Mouse (Mus musculus) bone marrow, adult 2 months (tissue): ENCODE data around the gene Nhej1. TPM values are rescaled to one million over a fixed set of nuclear protein-coding genes. Genes with fewer than 3 reads are reported as not detected.

Source experiments
- H3K27ac ChIP-seq: fragments of 200-500 bp; 2 replicates; pipeline ENCODE4 v1.5.1; 2012; ENCODE audit warnings: low read depth, mild to moderate bottlenecking, control low read depth, inconsistent platforms, low read length; ENCODE audit not compliant: control insufficient read depth, poor library complexity, insufficient read depth
- H3K4me1 ChIP-seq: fragments of 200-500 bp; 2 replicates; pipeline ENCODE4 v1.6.1; 2011; ENCODE audit warnings: low read length; ENCODE audit not compliant: control insufficient read depth, insufficient read depth
- H3K4me3 ChIP-seq: fragments of 200-500 bp; replicated peaks from 2 replicates; pipeline ENCODE3; 2011; ENCODE audit warnings: mild to moderate bottlenecking, low read depth, low read length, control low read depth; ENCODE audit not compliant: control insufficient read depth
- CTCF ChIP-seq: fragments of 200-500 bp; IDR thresholded peaks from 2 replicates; pipeline ENCODE4 v1.5.1; 2011; ENCODE audit warnings: low read length, control low read depth; ENCODE audit not compliant: control insufficient read depth, insufficient read depth
- POLR2A ChIP-seq: fragments of 200-500 bp; IDR thresholded peaks from 2 replicates; pipeline ENCODE4 v1.6.1; 2011; ENCODE audit warnings: low read depth, mild to moderate bottlenecking, control low read depth, low read length, borderline replicate concordance; ENCODE audit not compliant: control insufficient read depth
- WGBS: fragments of 180-500 bp; shearing (Covaris S2); methylation state at CpG from one replicate; pipeline ENCODE4 v1.1.7; 2018; 5-methylcytosine and 5-hydroxymethylcytosine counted together
- polyA plus RNA-seq: library from polyadenylated mRNA; stranded (reverse); fragments of >200 nt; gene quantifications from 2 replicates; pipeline ENCODE4 v1.2.4, GENCODE M21; 2011; ENCODE audit warnings: low replicate concordance; ENCODE audit not compliant: missing spikeins, insufficient read depth, insufficient read length

Nhej1 gene
- polyA plus RNA-seq, 1 experiment = 11.6 TPM

GRCm38 (mm10) chr1:74926721-74927120, 198.3 kb downstream of the Nhej1 start:
- no peaks in the 10 kb centered on the region for H3K4me1 ChIP-seq
- TF ChIP-seq POLR2A (no peak), CTCF (peak; percentile 65)
- H3K27ac ChIP-seq = no peak overlapping the region
- WGBS = 37% methylated on average over 6 of the region's 6 CpGs
- H3K4me3 ChIP-seq = no peak overlapping the region

- no peak overlapping the region for H3K27ac ChIP-seq
- no peak for TF ChIP-seq CTCF
- TF ChIP-seq POLR2A = no peak
- WGBS = 55% methylated on average over 4 of the region's 4 CpGs
Measured at GRCm38 (mm10) chr1:74924464-74924863, 200.5 kb downstream of the Nhej1 start.

More at GRCm38 (mm10) chr1:74924464-74924863, 200.5 kb downstream of the Nhej1 start:
- H3K4me1 ChIP-seq = no peaks in the 10 kb centered on the region
- H3K4me3 ChIP-seq = no peak overlapping the region

Other genes with a start within 250 kb of the Nhej1 start
- not detected in 2 replicates for gene Fev, start 239.8 kb downstream of the Nhej1 start, polyA plus RNA-seq
- not detected in 2 replicates for gene Cryba2, start 232.1 kb downstream of the Nhej1 start, polyA plus RNA-seq
- gene Cfap65, start 189.6 kb downstream of the Nhej1 start, polyA plus RNA-seq = not detected in 2 replicates
- gene Ihh, start 173.5 kb downstream of the Nhej1 start, polyA plus RNA-seq = 0.82 TPM in 1 of 2 replicates, not detected in the other
- gene Slc23a3, start 8.7 kb upstream of the Nhej1 start, polyA plus RNA-seq = 1.7 TPM in 1 of 2 replicates, not detected in the other
- gene Cnppd1, start 17.5 kb upstream of the Nhej1 start, polyA plus RNA-seq = 55.3 and 100 TPM in 2 replicates
- 71.5 and 92.9 TPM in 2 replicates for gene Retreg2, start 17.6 kb upstream of the Nhej1 start, polyA plus RNA-seq
- 28.5 and 49.8 TPM in 2 replicates for gene Zfand2b, start 43.4 kb upstream of the Nhej1 start, polyA plus RNA-seq
- 151 and 182 TPM in 2 replicates for gene Abcb6, start 55.2 kb upstream of the Nhej1 start, polyA plus RNA-seq
- 16.6 and 27.7 TPM in 2 replicates for gene Ankzf1, start 67.0 kb upstream of the Nhej1 start, polyA plus RNA-seq
- 24.6 and 39.2 TPM in 2 replicates for gene Atg9a, start 67.0 kb upstream of the Nhej1 start, polyA plus RNA-seq
- 23.0 and 43.6 TPM in 2 replicates for gene Glb1l, start 85.6 kb upstream of the Nhej1 start, polyA plus RNA-seq
- 74.2 and 168 TPM in 2 replicates for gene Stk16, start 85.6 kb upstream of the Nhej1 start, polyA plus RNA-seq
- 422 and 591 TPM in 2 replicates for gene Tuba4a, start 94.7 kb upstream of the Nhej1 start, polyA plus RNA-seq
- not detected in 2 replicates for gene A630095N17Rik, start 106.9 kb upstream of the Nhej1 start, polyA plus RNA-seq
- gene Dnajb2, start 111.2 kb upstream of the Nhej1 start, polyA plus RNA-seq = 85.8 and 119 TPM in 2 replicates
- gene Ptprn, start 139.3 kb upstream of the Nhej1 start, polyA plus RNA-seq = 1.4 and 4.2 TPM in 2 replicates
- gene Resp18, start 153.2 kb upstream of the Nhej1 start, polyA plus RNA-seq = not detected in 2 replicates
- 9.2 and 21.3 TPM in 2 replicates for gene Dnpep, start 192.8 kb upstream of the Nhej1 start, polyA plus RNA-seq
- 2.1 and 8.8 TPM in 2 replicates for gene Des, start 235.1 kb upstream of the Nhej1 start, polyA plus RNA-seq